Mouse (Mus musculus): ENCODE data around the gene Fam207a. TPM values are rescaled to one million over a fixed set of nuclear protein-coding genes. Genes with fewer than 3 reads are reported as not detected.

Gene Fam207a
- total and polyA plus RNA-seq, 2 experiments from 2014 or later: 16.1 to 18.1 TPM

GRCm38 (mm10) chr10:77484205-77484935 is 31.2 kb downstream of the Fam207a start:
- Histone ChIP-seq H3K9ac (replicated peaks; ENCODE audit: low read depth, low read length) (no peak overlapping the region), H3K27me3 (ENCODE audit: control insufficient read depth, insufficient read depth, low read length) (no peaks in the 10 kb centered on the region), H3K36me3 (replicated peaks; ENCODE audit: control insufficient read depth, insufficient read depth, low read length) (peaks cover 33% of the 10 kb centered on the region), H3K9me3 (replicated peaks; ENCODE audit: control insufficient read depth, low read length) (no peaks in the 10 kb centered on the region), H3K4me1 (ENCODE audit: control insufficient read depth, insufficient read depth) (peaks cover 18% of the 10 kb centered on the region), H3K27ac (ENCODE audit: low read depth) (peak overlapping the region; percentile 78), H3K4me2 (ENCODE audit: low read depth, low read length) (peak overlapping the region; percentile 22; the same call in 1 of the 2 replicates), H3K4me3 (ENCODE audit: low read depth, low read length) (no peak overlapping the region)
- WGBS: 5% methylated on average over 18 of the region's 18 CpGs
- peak; percentile 87 for ATAC-seq (ENCODE audit: insufficient read depth, low read depth)
- DNase-seq (ENCODE audit: low spot score): peak; percentile 83
- TF ChIP-seq CTCF (IDR thresholded peaks at IDR 0.05; ENCODE audit: low read depth) (no peak), EP300 (IDR thresholded peaks at IDR 0.05; ENCODE audit: low read depth) (peak; percentile 78)

- Histone ChIP-seq H3K27me3 (ENCODE audit: control insufficient read depth, insufficient read depth, low read length) (no peaks in the 10 kb centered on the region), H3K27ac (ENCODE audit: low read depth) (no peak overlapping the region), H3K9ac (replicated peaks; ENCODE audit: low read depth, low read length) (no peak overlapping the region), H3K4me1 (ENCODE audit: control insufficient read depth, insufficient read depth) (peaks cover 18% of the 10 kb centered on the region), H3K36me3 (replicated peaks; ENCODE audit: control insufficient read depth, insufficient read depth, low read length) (peaks cover 8% of the 10 kb centered on the region; the same call in 1 of the 2 replicates), H3K9me3 (replicated peaks; ENCODE audit: control insufficient read depth, low read length) (no peaks in the 10 kb centered on the region), H3K4me2 (ENCODE audit: low read depth, low read length) (no peak overlapping the region), H3K4me3 (ENCODE audit: low read depth, low read length) (no peak overlapping the region)
- no peak for TF ChIP-seq CTCF (IDR thresholded peaks at IDR 0.05; ENCODE audit: low read depth)
- no peak for TF ChIP-seq EP300 (IDR thresholded peaks at IDR 0.05; ENCODE audit: low read depth)
- ATAC-seq (ENCODE audit: insufficient read depth, low read depth): no peak
- DNase-seq (ENCODE audit: low spot score): no peak
Observed at GRCm38 (mm10) chr10:77481814-77482213, 33.8 kb downstream of the Fam207a start.

GRCm38 (mm10) chr10:77479972-77480371 is 35.6 kb downstream of the Fam207a start:
- no peak overlapping the region for H3K27ac ChIP-seq (ENCODE audit: low read depth)
- DNase-seq (ENCODE audit: low spot score): no peak
- H3K9ac ChIP-seq (replicated peaks; ENCODE audit: low read depth, low read length): no peak overlapping the region
- WGBS: 83% methylated on average over 1 of the region's 1 CpGs
- H3K4me1 ChIP-seq (ENCODE audit: control insufficient read depth, insufficient read depth): peaks cover 18% of the 10 kb centered on the region
- no peaks in the 10 kb centered on the region for H3K9me3 ChIP-seq (replicated peaks; ENCODE audit: control insufficient read depth, low read length)
- H3K4me2 ChIP-seq (ENCODE audit: low read depth, low read length): no peak overlapping the region
- H3K27me3 ChIP-seq (ENCODE audit: control insufficient read depth, insufficient read depth, low read length): no peaks in the 10 kb centered on the region
- no peak for TF ChIP-seq CTCF (IDR thresholded peaks at IDR 0.05; ENCODE audit: low read depth)
- TF ChIP-seq EP300 (IDR thresholded peaks at IDR 0.05; ENCODE audit: low read depth): no peak
- no peak overlapping the region for H3K4me3 ChIP-seq (ENCODE audit: low read depth, low read length)
- H3K36me3 ChIP-seq (replicated peaks; ENCODE audit: control insufficient read depth, insufficient read depth, low read length): no peaks in the 10 kb centered on the region
- ATAC-seq (ENCODE audit: insufficient read depth, low read depth): no peak

- no peak overlapping the region for H3K4me3 ChIP-seq (ENCODE audit: low read depth, low read length)
- H3K9me3 ChIP-seq (replicated peaks; ENCODE audit: control insufficient read depth, low read length): no peaks in the 10 kb centered on the region
- DNase-seq (ENCODE audit: low spot score): no peak
- no peaks in the 10 kb centered on the region for H3K36me3 ChIP-seq (replicated peaks; ENCODE audit: control insufficient read depth, insufficient read depth, low read length)
- H3K4me2 ChIP-seq (ENCODE audit: low read depth, low read length): no peak overlapping the region
- no peak for ATAC-seq (ENCODE audit: insufficient read depth, low read depth)
- H3K27me3 ChIP-seq (ENCODE audit: control insufficient read depth, insufficient read depth, low read length): no peaks in the 10 kb centered on the region
- H3K9ac ChIP-seq (replicated peaks; ENCODE audit: low read depth, low read length): no peak overlapping the region
- TF ChIP-seq EP300 (IDR thresholded peaks at IDR 0.05; ENCODE audit: low read depth) (no peak), CTCF (IDR thresholded peaks at IDR 0.05; ENCODE audit: low read depth) (no peak)
- H3K27ac ChIP-seq (ENCODE audit: low read depth): peak overlapping the region; percentile 15; the same call in 1 of the 2 replicates
- 38% methylated on average over 3 of the region's 3 CpGs for WGBS
- H3K4me1 ChIP-seq (ENCODE audit: control insufficient read depth, insufficient read depth): no peaks in the 10 kb centered on the region
Observed at GRCm38 (mm10) chr10:77476907-77477306, 38.7 kb downstream of the Fam207a start.

- DNase-seq (ENCODE audit: low spot score) (no peak), ATAC-seq (ENCODE audit: insufficient read depth, low read depth) (no peak)
- TF ChIP-seq EP300 (IDR thresholded peaks at IDR 0.05; ENCODE audit: low read depth) (no peak), CTCF (IDR thresholded peaks at IDR 0.05; ENCODE audit: low read depth) (no peak)
- Histone ChIP-seq H3K9ac (replicated peaks; ENCODE audit: low read depth, low read length) (no peak overlapping the region), H3K4me2 (ENCODE audit: low read depth, low read length) (no peak overlapping the region), H3K4me3 (ENCODE audit: low read depth, low read length) (no peak overlapping the region), H3K27ac (ENCODE audit: low read depth) (no peak overlapping the region), H3K4me1 (ENCODE audit: control insufficient read depth, insufficient read depth) (peaks cover 7% of the 10 kb centered on the region; the same call in 1 of the 2 replicates), H3K36me3 (replicated peaks; ENCODE audit: control insufficient read depth, insufficient read depth, low read length) (no peaks in the 10 kb centered on the region), H3K27me3 (ENCODE audit: control insufficient read depth, insufficient read depth, low read length) (no peaks in the 10 kb centered on the region), H3K9me3 (replicated peaks; ENCODE audit: control insufficient read depth, low read length) (no peaks in the 10 kb centered on the region)
- 27% methylated on average over 5 of the region's 5 CpGs for WGBS
Observed at GRCm38 (mm10) chr10:77472188-77472587, 43.4 kb downstream of the Fam207a start.
